Mouse (Mus musculus): ENCODE measurements around the gene Enpep. TPM values are rescaled to one million over a fixed set of nuclear protein-coding genes. Genes with fewer than 3 reads are reported as not detected.

The Enpep gene
- total and polyA plus RNA-seq, 2 experiments from 2014 or later: 8.3 to 8.4 TPM

DNA sequence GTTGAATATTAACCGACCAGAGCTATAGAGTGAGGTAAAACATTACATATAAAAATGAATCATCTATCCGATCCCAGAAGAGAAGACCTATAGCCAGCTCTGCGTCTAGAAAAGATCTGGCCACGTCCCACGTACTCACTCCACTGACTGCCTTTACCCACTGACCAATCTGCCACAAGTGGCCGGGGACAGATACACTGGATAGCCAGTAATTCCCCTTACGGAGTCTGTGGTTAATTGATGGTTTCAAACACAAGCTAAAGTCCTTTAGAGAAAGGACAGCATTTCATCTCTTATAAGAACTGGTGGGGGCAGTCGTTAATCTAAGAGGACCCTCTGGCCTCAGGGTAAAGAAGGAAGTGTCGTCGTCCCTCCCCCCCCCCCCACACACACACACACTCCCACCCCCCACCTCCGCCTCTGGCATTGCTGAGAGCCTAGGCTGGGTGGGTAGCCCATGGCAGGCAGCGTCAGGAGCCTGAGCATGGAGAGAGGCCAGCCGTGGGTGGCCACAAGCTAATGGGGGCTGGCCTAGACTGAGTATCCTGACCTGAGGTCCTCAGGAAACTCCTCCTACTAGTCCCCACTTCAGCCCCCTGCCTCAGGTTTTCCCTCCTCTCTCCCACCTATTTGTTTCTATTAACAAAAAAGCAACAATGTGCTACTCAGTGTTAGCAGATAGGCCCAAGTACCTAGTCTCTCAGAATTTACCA, 106.8 kb downstream of the Enpep start:
- DNase-seq (ENCODE audit: low spot score): no peak
- no peaks in the 10 kb centered on the region for H3K9me3 ChIP-seq (replicated peaks; ENCODE audit: control insufficient read depth, low read length)
- H3K4me1 ChIP-seq (ENCODE audit: control insufficient read depth, insufficient read depth): no peaks in the 10 kb centered on the region
- no peaks in the 10 kb centered on the region for H3K36me3 ChIP-seq (replicated peaks; ENCODE audit: control insufficient read depth, insufficient read depth, low read length)
- no peak for TF ChIP-seq CTCF (IDR thresholded peaks at IDR 0.05; ENCODE audit: low read depth)
- TF ChIP-seq EP300 (IDR thresholded peaks at IDR 0.05; ENCODE audit: low read depth): no peak
- H3K9ac ChIP-seq (replicated peaks; ENCODE audit: low read depth, low read length): no peak overlapping the region
- H3K4me3 ChIP-seq (ENCODE audit: low read depth, low read length): no peak overlapping the region
- 0 out of 2 replicates have a peak overlapping the region, but pooled peaks have one; percentile 56 for H3K4me2 ChIP-seq (ENCODE audit: low read depth, low read length)
- no peak overlapping the region for H3K27ac ChIP-seq (ENCODE audit: low read depth)
- H3K27me3 ChIP-seq (ENCODE audit: control insufficient read depth, insufficient read depth, low read length): peaks cover 81% of the 10 kb centered on the region
- WGBS: 6% methylated on average over 13 of the region's 13 CpGs
- no peak for ATAC-seq (ENCODE audit: insufficient read depth, low read depth)

DNA sequence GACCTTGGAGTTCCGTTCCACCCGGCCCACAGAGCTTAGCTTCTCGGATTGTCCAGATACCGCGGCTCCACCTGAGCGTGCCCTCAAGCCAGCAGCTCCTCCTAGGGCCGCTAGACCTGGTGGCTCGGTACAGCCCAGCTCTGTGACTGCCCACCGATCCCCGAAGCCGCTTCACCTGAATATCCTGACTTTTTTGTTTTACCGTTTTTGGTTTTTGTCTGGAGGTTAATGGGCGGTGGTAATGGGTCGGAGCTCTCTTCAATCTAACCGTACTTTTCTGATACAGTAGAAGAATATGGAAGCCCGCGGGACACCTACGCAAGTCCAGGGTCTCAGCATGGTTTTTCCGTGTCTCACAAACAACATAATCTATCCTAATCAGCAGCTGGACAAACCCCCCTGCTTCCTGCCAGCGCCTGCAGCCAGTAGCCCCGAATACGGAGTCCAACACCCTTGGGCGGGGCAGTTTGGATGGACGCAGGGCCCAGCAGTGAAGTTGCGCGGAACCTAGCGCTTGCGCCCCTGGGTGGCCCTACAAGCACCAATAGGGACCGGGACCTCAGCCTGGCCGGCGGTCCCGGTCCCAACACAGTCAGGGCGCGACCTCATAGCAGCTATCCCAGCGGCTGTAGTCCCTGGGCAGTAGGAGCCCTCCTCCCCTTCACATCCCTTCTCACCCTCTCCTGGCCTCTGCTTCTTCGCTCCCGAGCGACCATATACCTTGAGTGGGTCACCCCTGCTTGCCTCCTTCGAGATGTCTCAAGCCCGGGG, 107.5 kb downstream of the Enpep start:
- Histone ChIP-seq H3K36me3 (replicated peaks; ENCODE audit: control insufficient read depth, insufficient read depth, low read length) (no peaks in the 10 kb centered on the region), H3K4me1 (ENCODE audit: control insufficient read depth, insufficient read depth) (no peaks in the 10 kb centered on the region), H3K27ac (ENCODE audit: low read depth) (no peak overlapping the region), H3K9me3 (replicated peaks; ENCODE audit: control insufficient read depth, low read length) (no peaks in the 10 kb centered on the region), H3K4me3 (ENCODE audit: low read depth, low read length) (peak overlapping the region; percentile 40), H3K27me3 (ENCODE audit: control insufficient read depth, insufficient read depth, low read length) (peaks cover 84% of the 10 kb centered on the region), H3K9ac (replicated peaks; ENCODE audit: low read depth, low read length) (no peak overlapping the region), H3K4me2 (ENCODE audit: low read depth, low read length) (peak overlapping the region; percentile 56)
- TF ChIP-seq EP300 (IDR thresholded peaks at IDR 0.05; ENCODE audit: low read depth) (no peak), CTCF (IDR thresholded peaks at IDR 0.05; ENCODE audit: low read depth) (no peak)
- DNase-seq (ENCODE audit: low spot score): no peak
- ATAC-seq (ENCODE audit: insufficient read depth, low read depth): no peak
- 1% methylated on average over 40 of the region's 40 CpGs for WGBS

DNA sequence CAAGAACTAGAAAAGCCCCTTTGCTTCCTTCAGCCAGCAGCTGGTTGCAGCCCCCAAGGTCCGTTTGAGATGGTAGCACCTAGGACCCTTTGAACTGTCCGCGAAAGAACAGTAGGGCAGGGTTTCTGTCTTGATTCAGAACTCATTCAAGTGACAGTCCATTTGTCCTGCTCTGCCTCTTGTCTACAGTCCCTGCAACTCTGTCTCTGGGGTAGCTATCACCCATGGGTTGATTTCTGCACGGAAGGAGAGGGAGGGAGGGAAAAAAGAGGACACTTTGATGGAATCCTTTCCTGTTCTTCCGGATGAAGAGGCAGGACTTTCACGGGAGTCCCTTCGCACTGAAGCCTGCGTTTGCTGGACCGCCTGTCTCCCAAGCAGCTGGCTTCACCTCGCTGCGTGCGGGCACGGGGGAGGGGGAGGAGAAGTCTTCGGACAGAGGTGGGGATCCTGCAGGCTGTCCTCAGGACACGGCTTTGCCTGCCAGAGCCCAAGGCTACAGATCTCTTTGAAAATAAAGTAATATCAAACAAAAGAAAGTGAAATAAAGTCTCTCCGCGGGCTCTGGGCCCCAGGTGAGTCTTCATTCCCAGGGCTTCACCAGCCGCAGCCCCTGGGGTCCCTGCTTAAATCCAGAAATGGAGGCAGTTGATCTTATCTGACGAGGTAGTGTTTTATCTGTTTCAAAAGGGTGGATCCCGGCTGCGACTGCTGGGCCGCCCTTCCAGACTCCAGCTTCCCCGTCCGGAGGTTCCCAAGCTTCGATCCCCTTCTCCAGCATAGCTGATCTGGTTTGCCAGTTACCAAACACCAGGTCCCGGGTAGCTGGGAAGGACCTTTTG, 108.3 kb downstream of the Enpep start:
- WGBS: 2% methylated on average over 26 of the region's 26 CpGs
- no peak for ATAC-seq (ENCODE audit: insufficient read depth, low read depth)

DNA sequence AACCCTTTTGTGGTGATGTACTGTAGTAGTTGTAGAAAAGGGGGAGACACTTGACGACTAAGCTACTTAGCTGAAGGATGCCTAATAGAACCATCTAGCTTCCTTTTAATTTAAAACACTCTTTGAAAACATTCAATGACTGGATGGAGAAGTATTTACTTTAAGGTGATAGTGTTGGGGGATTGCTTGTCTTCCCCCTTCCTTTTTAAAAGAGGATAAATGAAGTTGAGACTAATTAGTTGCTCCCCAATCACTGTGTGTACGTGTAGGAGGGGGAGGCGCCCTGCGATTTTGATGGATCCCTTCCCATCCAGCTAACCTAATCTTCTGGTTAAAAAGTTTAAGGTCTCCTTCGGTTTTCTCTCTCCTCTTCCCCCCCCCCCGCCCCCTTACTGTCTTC, 109.1 kb downstream of the Enpep start:
- no peak for ATAC-seq (ENCODE audit: insufficient read depth, low read depth)
- Histone ChIP-seq H3K4me2 (ENCODE audit: low read depth, low read length) (peak overlapping the region; percentile 56; the same call in 1 of the 2 replicates), H3K27ac (ENCODE audit: low read depth) (no peak overlapping the region), H3K4me3 (ENCODE audit: low read depth, low read length) (no peak overlapping the region), H3K36me3 (replicated peaks; ENCODE audit: control insufficient read depth, insufficient read depth, low read length) (no peaks in the 10 kb centered on the region), H3K27me3 (ENCODE audit: control insufficient read depth, insufficient read depth, low read length) (peaks cover 89% of the 10 kb centered on the region), H3K9ac (replicated peaks; ENCODE audit: low read depth, low read length) (no peak overlapping the region), H3K4me1 (ENCODE audit: control insufficient read depth, insufficient read depth) (no peaks in the 10 kb centered on the region), H3K9me3 (replicated peaks; ENCODE audit: control insufficient read depth, low read length) (no peaks in the 10 kb centered on the region)
- TF ChIP-seq EP300 (IDR thresholded peaks at IDR 0.05; ENCODE audit: low read depth): no peak
- TF ChIP-seq CTCF (IDR thresholded peaks at IDR 0.05; ENCODE audit: low read depth): no peak
- 6% methylated on average over 6 of the region's 6 CpGs for WGBS
- no peak for DNase-seq (ENCODE audit: low spot score)

More for the DNA sequence above, 108.3 kb downstream of the Enpep start:
- DNase-seq (ENCODE audit: low spot score): no peak
- no peak overlapping the region for H3K9ac ChIP-seq (replicated peaks; ENCODE audit: low read depth, low read length)
- H3K4me2 ChIP-seq (ENCODE audit: low read depth, low read length): peak overlapping the region; percentile 56
- H3K27me3 ChIP-seq (ENCODE audit: control insufficient read depth, insufficient read depth, low read length): peaks cover 89% of the 10 kb centered on the region
- no peak for TF ChIP-seq EP300 (IDR thresholded peaks at IDR 0.05; ENCODE audit: low read depth)
- no peak for TF ChIP-seq CTCF (IDR thresholded peaks at IDR 0.05; ENCODE audit: low read depth)
- no peaks in the 10 kb centered on the region for H3K4me1 ChIP-seq (ENCODE audit: control insufficient read depth, insufficient read depth)
- H3K4me3 ChIP-seq (ENCODE audit: low read depth, low read length): peak overlapping the region; percentile 40
- no peak overlapping the region for H3K27ac ChIP-seq (ENCODE audit: low read depth)
- no peaks in the 10 kb centered on the region for H3K9me3 ChIP-seq (replicated peaks; ENCODE audit: control insufficient read depth, low read length)
- no peaks in the 10 kb centered on the region for H3K36me3 ChIP-seq (replicated peaks; ENCODE audit: control insufficient read depth, insufficient read depth, low read length)
